ENCODE assay signal across 15 mouse cellular contexts in genomic region chr12:10686747-10687146, GRCm38 (mm10).
"Had no signal": no experiment of that assay in that cellular context is flagged by ENCODE, and none has a peak within 500 bp of the region (broad histone marks: within the 10 kb centered on the region; RNA-seq: fewer than 3 reads in every experiment).

No protein-coding gene starts in this region.

- H3K27me3 ChIP-seq: liver, embryonic 12.5 days had no signal

- H3K9ac ChIP-seq: liver, embryonic 12.5 days; lung, embryonic 14.5 days had no signal

- H3K27ac ChIP-seq: layer of hippocampus, adult 2 months; limb, embryonic 10.5 days; liver, embryonic 12.5 days had no signal

- H3K4me1 ChIP-seq: limb, embryonic 10.5 days; liver, embryonic 12.5 days had no signal

- H3K4me2 ChIP-seq: liver, embryonic 12.5 days; lung, embryonic 14.5 days; midbrain, embryonic 11.5 days had no signal

- DNase-seq: kidney, postnatal 10 days; kidney, postnatal 4 days; lung, embryonic 14.5 days; lung, postnatal 10 days; lung, postnatal 4 days; retina, postnatal 1 day; right cerebral cortex, postnatal 4 days; spleen, adult 18-20 months; thymus, adult 18-20 months; thymus, postnatal 14 days had no signal

- ATAC-seq: liver, embryonic 12.5 days had no signal

- H3K4me3 ChIP-seq: layer of hippocampus, adult 2 months; limb, embryonic 10.5 days; liver, embryonic 12.5 days; myocyte had no signal

- H3K9me3 ChIP-seq: limb, embryonic 10.5 days; liver, embryonic 12.5 days had no signal

- H3K36me3 ChIP-seq: limb, embryonic 10.5 days; liver, embryonic 12.5 days had no signal
